Mouse (Mus musculus) lung, postnatal 4 days (tissue): ENCODE measurements around the gene Spta1.

Source experiments
- DNase-seq, 2 experiments: peaks; one replicate each; pipeline ENCODE4 v3.0.0; 2021

Spta1 gene

DNA sequence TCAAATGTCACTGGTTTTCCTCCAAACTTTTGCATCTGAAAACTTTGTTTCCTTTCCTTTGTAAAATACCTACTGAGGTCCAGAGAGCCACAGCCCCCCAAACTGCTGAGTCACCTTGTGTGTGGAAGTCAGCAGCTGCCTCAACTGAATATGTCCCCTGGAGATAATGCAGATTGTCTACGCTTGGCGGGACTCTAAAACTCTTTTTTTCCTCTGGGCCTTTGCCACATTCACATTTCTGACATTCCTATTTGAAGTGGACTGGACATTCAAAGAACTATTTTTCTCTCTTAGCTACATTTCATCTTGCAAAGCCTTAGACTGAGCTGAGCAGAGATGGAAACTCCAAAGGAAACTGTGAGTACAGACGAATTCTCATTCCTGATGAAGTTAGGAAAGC lies at the start of gene Spta1:
Spta1 (plus strand) TSS at position 172 of the 400 bp plus-strand sequence.
- DNase-seq = no peak

DNA sequence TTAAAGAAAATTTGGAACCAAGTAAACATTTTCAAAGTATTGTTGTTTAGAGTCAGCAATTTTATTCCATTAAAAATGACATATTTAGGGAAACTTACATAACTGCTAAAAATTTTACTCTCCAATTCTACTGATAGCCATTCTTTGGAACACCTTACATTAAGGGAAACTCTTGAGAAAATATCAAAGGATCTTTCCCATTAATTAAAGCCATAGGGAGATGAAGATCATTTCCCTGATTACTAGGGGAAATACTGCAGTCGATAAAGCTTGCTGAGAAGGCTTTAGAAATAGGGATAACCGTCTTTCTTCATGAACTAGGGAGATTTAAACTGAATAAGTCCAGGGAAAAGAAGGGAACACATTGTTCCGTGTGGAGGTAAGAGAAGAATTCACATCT lies 41.4 kb upstream of the Spta1 start, which contains the start of gene Olfr424:
Olfr424 (plus strand) TSS at position 301 of the 400 bp plus-strand sequence.
- no peak for DNase-seq

DNA sequence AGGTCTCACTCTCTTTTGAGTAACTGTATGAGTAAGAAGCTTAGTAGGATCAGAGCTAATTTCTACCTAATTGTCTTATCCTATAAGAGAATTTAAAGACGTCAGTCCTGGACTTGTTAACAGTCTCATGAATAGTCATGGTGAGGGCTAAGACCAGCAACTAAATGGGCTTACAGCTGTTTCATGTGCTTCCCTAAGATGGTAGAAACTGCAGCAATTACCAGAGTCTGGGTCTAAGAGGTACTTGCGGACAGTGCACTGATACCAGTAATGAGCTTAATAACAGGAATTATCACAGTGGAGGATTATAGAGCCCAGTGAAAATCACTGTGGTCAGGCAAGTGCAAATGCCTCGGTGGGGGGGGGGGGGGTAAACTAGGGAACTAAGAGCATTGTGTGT lies 40.6 kb upstream of the Spta1 start:
- DNase-seq = no peak

DNA sequence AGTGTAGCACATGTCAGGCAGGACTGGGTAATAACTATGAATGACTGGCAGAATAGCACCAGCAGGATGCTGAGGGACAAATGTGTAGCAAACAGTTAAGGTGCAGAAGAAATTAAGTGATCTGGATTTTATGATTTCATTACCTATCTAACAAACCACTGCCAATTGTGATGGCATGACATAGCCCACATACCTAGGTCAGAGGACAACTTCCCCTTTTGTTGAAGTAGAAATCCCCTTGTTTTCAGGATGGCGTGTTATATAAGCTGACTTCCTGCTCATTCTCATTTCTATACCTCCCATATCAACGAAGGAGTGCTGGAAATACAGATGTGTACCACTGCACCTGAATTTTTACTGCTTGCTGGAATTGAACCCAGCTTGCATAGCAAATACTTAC lies 31.2 kb upstream of the Spta1 start:
- no peak for DNase-seq

DNA sequence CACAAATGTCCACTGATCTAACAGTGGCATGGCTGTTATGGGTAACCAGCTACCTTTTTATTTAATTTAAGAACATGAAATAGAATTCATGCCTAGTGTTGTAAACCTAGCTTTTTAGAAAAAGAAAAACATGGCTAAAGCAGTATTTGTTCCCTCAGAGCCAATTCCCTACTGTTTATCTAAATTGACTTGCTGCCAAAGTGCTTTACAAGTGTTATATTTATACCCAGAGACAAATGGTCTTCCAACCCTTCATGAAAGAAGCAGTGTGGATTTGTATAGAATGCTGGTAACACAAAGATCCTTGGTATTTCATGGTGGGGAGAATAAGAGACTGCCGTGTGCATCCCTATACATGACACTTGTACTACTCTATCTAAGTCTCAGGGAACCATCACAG lies 25.9 kb upstream of the Spta1 start:
- DNase-seq = no peak

DNA sequence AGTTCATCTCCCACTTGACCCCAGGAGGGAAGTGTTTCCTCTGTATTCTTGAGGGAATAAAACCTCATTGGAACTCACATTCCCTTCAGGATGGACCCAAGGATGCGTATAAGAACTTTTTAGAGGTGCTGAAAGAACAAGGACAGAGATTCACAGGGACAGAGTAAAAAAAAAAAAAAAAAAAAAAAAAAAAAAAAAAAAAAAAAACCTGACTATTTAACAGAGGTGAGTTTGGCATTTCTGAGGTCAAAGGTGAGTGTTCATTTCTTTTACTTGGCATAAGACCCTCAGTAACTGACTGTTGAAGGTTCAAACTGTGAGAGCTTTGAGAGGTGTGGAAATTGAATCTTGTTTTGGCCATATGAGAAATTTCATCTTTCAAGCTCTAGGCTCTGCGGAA lies 23.3 kb upstream of the Spta1 start:
- DNase-seq = no peak

DNA sequence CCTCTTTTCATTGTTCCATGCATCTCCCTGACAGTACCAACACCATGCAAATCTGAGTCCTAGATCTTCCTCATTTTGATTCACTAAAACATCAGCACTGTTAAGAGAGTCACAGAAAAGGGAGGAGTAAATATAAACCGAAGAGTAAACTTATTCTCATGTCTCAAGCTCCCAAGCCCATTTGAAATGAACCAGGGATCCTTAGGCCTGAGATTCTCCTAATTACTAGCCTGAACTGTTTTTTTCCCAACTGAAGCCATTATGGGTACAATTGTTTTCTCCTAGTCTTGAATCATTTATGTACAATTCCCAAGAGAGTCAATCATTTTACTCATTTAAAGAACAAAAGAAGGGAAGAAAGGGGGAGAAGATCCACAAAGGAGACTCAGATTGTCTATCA lies 17.2 kb upstream of the Spta1 start, which contains the start of gene Olfr420:
Olfr420 (plus strand) TSS at position 301 of the 400 bp plus-strand sequence.
- DNase-seq = no peak

DNA sequence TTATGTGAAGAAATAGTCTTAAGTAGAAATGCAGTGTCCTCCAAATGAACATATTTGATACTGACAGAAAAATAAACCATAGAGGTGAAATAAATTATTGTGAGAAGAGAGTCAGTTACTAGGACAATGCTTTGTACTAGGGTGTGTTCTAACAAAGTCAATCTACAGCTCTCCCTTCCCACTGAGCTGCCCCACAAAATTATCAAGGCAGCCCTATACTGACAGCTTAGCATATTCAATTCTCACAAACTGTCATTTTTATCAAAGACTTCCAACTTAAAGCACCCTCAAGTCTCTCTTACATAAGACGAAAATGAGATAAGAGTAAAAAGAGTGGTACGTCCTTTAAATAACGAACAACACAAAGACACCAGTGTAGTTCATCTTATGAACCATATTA lies 15.0 kb upstream of the Spta1 start:
- no peak for DNase-seq

DNA sequence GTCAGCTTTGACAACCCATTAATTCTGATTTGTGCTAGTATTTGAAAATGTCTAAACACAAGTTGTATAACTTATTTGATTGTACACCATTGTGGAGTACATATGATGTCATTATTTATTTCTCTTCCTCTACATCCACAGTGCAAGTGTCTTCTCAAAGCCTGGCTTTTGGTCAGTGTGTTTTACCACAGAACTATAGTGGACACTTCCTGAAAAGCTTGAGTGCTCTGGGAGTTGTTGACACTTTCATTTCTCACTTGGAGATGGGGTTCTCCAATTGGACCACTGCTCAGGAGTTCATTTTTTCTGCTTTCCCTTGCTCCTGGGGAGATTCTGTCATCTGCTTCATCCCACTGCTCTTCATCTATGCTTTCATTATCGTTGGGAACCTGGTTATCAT lies 14.1 kb upstream of the Spta1 start:
- no peak for DNase-seq

DNA sequence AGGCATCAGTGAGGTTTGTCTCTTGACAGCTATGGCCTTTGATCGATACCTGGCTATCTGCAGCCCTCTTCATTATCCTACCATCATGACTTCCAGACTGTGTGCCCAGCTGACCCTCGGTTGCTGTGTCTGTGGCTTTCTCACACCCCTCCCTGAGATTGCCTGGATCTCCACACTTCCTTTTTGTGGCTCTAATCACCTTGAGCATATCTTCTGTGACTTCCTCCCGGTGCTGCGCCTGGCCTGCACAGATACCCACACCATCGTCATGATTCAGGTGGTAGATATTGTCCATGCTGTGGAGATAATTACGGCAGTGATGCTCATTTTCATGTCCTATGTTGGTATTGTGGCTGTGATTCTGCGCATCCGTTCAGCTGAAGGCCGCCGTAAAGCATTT lies 13.5 kb upstream of the Spta1 start:
- DNase-seq = no peak

DNA sequence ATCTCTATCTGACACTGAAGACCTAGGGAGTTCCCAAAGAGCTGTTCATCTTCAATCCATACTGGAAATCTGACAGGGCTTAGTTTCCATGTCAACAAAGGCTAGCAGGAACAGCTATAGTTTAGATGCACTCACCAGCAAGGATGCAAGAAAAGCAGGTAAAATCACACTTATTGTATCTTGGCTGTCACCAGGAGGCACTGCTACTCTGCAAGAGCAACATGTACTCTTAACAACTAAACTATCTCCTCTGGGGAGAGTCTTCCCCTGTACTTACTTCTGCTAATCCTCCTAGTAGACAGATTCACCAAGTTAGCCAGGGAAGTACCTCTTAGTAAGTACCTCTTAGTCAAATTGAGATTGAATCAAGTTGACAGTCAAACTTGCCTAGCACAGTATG lies 3.6 kb upstream of the Spta1 start:
- DNase-seq = no peak

DNA sequence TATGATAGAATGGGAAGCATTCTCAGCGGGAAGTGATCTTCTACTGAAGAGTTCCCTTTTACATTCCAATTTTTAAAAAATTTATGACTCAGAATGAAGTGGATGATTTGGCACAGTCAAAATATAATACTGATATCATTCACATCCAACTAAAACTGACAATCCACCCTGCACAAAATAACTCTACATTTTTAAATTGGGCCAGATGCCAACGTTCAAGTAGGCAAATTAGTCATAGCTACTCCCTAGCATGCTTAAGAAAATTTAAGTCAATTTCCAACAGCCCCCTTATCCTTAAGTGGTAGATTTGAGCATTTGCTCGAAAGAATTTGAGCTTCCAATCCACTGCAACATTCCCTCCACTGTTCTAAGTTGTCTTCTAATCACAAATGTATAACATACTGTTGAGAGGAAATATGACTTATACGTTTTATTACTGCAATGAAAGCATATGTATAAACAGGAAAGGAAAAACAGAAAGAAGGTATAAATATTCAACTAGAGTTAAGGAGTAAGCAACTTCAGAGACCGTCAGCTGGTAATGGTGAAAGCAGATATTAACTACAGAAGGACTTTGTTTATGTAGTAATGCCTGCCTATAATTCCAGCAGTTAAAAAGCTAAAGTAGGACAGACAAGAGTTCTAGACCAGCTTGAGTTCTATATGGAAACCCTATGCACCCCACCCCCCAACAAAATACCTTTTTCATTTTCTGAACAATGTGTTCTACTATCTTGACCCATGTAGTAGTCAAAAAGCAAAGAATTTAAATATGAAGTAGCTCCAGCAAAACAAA lies 1.7 kb upstream of the Spta1 start:
- DNase-seq = no peak

DNA sequence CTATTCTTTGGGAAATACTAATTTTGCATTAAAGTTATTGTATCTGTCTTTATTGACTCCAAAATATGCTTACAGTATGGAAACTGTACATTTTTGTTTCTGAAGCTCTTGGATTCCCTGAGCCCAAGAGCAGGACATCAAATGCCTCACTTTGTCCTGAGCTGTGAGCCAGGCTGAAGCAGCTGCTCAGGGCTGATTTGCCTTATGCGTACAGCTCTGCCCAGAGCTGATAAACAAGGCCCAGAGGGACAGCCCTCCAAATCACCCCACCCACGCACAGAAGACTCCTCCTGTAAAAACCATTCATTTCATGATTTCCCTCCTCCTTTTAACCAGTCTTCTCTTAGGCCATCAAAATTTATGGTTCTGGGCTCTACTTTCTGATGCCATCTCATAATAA lies 1.0 kb upstream of the Spta1 start:
- peak in 1 of 2 experiments; percentile 17 for DNase-seq

DNA sequence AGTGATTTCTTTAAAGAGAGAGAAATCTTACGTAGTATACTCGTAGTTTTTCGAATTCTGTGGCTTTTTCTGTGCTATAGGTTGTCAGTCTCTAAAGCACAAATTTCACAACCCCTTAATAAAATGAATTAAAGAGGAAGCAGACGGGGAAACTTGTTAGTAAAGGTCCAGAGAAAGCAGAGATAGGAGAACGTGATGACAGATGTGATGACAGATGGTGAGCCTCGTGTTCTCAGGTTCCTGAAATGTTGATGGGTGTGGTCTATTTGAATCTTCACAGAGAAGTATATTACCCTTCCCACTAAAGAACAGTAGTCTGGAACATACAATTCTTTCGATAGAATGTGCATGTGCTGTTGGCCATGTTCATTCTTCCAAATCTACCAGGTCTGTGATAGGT lies 32.1 kb downstream of the Spta1 start:
- DNase-seq = no peak

DNA sequence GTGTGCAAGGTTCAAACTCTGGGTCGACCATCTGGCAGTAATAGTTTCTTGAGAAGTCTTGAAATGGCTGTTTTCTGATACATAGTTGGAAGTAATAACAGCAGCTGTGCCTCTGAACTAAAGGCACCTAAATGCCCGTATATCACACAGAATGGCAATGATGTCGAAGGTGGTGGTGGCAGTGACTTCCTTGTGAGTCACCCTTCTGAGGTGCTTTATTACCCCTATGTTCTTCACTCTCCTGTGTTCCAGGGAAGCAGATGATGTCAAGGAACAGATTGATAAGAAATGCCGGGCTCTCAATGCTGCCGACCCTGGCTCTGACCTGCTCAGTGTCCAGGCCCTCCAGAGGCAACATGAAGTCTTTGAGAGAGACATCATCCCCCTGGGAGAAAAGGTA lies 39.7 kb downstream of the Spta1 start:
- no peak for DNase-seq

DNA sequence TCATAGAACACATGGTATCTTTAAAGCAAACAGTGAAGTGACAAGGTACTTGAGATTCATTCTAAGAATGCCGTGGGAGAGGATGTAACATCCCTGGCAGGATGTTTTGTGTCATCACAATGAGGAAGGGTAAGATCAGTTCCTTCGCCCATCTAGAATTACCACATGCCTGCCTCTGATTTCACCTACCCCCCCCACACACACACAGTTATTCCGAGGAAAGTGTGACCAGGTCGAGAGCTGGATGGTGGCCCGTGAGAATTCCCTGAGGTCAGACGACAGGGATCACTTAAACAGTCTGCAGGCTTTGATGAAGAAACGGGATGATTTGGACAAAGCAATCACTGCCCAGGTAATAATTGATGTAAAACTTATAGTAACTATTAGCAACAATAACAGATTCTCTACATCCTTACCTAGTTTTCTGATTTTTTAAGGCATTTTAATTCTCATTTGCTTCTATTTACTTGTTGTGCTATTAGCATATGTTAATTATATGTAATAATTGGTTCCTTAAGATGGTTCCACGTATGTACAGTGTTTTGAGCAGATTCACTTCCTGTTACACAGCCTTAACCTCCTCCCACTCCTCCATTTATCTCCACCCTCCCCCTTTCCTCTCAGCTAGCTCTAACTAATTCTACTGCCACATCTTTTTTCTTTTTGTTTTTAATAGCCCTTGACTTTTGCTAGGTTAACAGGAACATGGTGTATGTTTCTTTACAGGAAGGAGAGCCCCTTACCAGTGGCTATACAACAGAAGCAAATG lies 42.9 kb downstream of the Spta1 start:
- DNase-seq = no peak

DNA sequence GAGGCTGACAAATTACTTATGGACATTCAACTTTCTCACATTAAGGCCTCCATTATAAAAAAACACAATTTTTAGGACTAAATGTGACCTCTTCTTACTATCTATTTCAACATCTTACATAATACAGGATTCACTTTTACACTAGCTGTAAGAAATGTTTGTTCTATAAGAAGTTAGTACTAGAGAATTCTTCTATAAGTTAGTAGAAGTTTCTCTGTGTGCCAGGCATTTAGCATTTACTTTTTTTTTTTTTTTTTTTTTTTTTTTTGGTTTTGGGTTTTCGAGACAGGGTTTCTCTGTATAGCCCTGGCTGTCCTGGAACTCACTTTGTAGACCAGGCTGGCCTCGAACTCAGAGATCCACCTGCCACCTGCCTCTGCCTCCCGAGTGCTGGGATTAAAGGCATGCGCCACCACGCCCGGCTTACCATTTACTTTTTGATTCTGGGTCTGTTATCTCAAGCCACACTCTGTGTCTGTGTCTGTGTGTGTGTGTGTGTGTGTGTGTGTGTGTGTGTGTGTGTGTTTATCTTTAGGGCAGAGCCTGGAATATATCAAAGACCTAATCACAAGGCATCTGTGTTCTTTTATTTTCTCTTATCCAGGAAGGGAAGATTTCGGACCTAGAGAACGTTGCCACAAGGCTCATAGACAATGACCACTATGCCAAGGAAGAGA lies 44.1 kb downstream of the Spta1 start:
- DNase-seq = no peak

DNA sequence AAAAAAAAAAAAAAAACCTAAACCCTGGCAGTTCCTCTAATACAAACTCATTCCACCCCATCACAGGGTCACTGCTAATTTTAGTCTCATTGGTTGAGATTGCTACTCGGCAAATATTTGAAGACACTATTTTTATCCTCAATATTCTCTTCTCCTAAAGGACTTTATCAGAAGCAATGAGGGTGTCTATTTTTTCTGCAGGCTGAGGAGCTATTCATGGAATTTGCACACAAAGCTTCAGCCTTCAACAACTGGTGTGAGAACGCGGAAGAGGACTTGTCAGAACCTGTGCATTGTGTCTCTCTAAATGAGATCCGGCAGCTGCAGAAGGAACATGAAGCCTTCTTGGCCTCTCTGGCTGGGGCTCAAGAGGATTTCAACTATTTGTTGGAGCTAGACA lies 67.3 kb downstream of the Spta1 start:
- no peak for DNase-seq

DNA sequence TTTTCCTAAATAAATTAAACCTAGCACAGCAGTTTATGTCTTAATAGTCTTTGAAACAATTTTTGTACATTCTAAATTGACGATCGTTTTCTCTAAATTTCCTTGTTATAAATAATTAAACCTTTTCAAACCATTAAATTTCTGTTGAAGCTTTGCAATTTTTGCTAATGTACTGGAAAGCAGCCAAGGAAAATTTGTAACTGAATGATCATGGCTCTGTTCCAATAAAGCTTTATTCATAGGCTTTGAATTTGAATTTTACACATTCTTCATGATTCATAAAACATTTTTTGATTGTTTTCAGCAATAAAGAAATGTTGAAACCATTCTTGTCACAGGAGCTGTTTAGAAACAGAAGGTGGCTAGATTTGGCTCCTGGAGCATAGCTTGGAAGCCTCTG lies 72.0 kb downstream of the Spta1 start:
- DNase-seq = no peak

DNA sequence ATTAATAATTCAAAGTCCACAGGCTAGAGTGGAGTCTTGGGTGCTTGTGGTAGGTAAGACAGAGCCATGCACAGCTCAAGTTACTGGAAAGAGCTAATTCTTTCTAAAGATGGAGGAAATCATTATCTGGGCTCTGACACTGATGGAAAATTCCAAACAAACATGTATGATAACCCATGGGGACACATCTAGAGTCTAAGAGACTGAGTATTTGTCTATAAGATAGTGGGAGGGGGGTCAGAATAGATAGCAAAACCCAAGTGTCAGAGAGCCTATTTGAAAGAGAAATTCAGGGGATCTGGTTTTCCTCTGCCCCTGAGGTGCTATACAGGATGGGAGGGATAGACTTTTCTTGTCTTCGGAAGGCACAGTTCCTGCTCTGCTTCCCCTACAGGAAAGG lies 73.5 kb downstream of the Spta1 start:
- no peak for DNase-seq

DNA sequence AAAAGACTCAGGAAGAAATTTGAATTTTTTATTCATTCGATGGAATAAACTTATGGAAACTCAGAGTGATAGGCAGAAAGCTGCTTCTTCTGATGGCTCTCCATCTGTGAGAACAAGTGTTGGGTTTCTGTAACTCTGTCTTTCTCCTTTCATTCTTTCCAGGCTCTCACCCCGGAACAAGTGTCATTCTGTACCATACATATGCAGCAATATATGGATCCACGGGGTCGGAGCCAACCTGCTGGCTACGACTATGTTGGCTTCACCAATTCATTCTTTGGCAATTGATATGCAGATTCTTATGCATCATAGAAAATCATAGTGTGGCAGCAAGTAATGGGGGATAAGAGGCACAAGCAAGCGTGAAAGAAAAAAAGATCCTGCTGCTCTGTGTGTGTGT lies 74.6 kb downstream of the Spta1 start:
- no peak for DNase-seq

DNA sequence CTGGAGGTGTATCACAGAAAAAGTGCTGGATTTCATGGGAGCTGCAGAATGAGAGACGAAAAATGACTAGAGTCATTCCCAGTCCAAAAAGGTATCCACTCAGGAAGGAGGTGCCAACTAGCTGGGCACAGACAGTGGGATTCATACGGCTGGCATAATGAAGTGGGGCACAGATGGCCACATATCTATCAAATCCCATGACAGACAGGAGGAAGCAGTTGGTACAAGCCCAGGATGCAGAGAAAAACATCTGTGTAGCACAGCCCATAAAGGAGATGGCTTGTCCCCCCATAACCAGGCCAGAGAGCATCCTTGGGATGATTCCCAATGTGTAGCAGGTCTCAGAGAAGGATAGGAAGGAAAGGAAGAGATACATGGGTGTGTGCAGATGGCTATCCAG lies 77.8 kb downstream of the Spta1 start:
- DNase-seq = no peak

DNA sequence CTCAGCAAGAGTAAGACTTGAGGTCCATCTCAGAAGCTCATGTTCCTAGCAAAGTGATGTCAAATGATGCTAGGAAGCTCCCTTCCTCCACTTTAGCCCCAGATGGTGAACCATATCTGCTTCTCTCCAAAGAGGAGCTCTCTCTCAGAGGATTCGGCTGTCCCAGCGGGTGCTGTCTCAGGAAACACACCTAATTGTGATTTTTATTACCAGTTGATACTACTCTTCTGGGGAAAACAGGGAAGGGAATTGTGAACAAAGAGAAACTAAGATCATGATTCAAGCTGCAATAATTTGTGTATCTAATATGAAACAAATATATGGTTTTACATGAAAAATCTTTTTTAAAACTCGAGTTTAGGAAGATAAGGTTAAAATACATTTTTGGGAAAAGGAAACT lies 79.4 kb downstream of the Spta1 start, which contains the start of gene Olfr419:
Olfr419 (minus strand) TSS at position 101 of the 400 bp plus-strand sequence.
- no peak for DNase-seq

DNA sequence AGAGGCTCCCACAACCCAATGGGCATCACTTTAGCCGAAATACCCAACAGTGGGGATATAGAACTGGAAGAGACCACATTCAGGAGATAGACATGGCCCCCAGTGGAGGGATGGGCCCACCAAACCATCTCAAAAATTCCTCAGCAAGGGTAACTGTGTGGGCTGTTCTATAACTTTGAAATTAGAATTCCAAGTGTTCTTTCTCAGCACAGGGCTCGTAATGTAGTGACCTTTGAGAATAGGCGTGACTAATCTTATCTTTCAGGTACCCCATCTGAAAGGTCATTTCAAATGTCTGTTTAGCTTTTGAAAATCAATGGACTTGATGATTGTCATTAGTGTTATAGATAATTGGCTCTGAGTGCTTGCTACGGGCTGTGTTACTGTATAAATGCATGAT lies 95.2 kb downstream of the Spta1 start:
- DNase-seq = no peak
